Mouse (Mus musculus) 3T3-L1 (cell line): ENCODE measurements around the gene Tmem229b.
A peak's percentile ranks its signal among the peaks of the same experiment; 100 is the strongest.
"Not testable (repeated sequence)": the region's sequence is repeated elsewhere in the genome, so short reads cannot be mapped to it uniquely, and the experiment has no call there.

ENCODE experiments used
- DNase-seq: peaks from one replicate; pipeline ENCODE4 v3.0.0-alpha.2; 2015; ENCODE audit warnings: low read depth, low spot score

The Tmem229b gene

DNA sequence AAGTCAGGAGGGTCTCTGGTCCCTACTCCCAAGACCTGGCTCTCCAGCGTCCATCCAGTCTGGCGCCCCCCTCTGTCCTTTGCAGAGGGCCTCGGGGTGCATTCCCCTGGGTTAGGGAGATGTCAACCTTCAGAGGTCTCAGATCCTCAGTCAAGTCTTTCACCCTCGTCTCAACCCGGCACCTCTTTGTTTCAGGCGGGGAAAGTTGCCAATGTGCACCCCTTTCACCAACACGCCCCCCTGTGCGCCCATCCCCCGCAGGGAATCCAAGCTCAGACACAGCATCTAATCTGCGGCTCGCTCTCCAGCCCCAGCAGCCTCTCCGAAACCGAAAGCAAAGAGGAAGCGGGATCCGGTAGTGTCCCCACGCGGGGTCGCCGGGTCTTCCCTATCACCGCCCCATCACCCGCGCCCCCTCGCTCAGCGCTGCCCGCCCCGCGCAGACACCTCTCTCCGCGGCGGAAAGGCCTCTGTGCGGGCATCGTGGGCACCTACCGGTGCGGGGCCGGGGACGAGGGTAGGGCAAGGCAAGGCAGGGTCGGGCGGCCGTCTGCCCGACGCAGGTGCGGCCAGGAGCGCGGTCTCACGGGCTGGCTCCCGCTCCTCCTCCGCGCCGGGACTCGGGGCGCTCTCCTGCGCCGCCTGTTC, 825 bp downstream of the Tmem229b start:
- peak; percentile 28 for DNase-seq

DNA sequence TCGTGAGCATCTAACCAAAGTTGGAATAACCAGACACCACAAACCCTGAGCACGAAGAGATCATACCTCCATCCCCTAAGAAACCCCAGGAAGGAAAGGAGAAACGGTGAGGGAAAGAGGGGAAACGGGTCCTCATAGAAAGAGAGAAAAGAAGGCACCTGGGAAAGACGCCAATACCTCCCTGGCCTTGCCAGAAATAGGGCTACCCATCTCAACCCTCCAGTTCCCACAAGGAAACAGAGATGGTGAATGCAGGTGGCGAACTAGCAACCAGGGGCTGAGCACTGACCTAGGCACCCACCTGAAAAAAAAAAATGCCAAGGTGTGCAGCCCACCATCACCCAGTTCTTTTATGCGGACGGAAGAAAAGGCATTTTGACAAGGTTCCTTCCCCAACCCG, 1.4 kb downstream of the Tmem229b start:
- no peak for DNase-seq

DNA sequence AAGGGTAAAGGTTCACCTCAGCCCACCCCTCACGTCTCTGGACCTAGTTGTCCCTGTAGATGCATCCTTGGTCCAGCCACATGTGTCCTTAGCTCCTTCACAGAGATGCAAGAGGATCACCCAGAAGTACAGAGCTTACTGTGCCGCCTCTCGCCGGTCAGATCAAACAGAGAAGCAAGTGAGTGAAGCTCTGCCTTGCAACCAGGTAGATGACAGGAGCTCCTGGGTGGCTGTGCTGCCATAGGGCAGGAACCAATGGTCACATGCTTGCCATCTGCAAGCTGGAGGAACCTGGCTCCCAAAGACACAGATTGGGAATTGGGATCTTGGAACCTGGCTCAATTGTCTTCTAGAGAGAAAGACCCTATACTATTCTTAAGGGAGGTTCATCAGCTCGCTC, 2.0 kb downstream of the Tmem229b start:
- no peak for DNase-seq

DNA sequence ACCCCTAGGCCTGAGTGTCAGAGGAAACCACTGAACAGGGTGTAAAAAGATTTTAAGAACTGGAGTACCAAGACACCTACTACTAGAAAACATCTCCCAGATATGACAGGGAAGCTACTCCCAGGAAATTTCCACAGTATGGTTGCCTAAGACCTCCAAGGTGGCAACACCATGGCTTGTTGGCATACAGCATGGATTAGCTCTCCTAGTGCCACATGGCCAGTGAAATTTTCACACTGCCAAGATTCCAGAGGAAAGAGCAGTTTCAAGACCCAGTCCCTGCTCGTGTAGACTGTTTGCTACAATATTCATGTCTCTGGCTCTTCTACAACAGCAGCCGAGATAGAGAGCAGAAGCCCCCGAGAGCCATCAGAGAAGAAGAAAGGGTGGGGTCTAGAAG, 4.4 kb downstream of the Tmem229b start:
- DNase-seq: no peak

DNA sequence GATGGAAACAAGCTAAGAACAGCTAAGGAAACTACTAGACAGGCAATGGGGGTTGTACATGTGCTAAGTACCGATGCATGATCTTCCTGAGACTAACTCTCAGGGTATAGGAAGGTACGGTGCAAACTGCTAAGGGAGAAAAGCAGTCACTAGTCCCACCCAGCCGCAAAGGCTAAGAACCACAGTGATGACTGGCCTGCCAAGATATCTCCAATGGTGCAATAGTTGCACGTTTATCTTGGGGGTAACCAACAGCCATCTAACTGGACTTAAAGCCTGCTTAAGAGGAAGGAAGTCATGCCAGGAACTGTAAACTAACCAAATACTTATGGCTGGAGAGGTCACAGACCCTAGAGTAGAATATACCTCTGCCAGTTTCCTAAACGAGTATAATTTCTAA, 5.0 kb downstream of the Tmem229b start:
- DNase-seq: no peak

DNA sequence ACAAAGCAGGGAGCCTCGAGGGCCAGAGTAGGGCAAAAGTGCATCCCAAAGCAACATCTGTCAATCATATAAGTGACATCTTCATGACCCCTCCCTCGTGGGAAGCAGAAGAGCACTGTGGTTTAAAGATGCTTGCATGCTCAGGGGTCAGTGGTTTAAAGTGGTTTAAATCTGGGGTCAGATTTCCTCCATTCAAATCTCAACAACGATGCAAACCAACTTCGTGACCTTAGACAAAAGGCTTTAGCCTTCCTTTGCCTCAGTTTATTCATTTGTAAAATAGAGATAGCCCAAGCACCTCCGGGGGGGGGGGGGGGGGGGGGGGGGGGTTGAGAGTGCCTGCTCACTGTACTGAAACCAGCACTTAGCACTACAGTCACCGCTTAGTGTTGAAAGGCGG, 10.7 kb downstream of the Tmem229b start:
- no peak for DNase-seq

DNA sequence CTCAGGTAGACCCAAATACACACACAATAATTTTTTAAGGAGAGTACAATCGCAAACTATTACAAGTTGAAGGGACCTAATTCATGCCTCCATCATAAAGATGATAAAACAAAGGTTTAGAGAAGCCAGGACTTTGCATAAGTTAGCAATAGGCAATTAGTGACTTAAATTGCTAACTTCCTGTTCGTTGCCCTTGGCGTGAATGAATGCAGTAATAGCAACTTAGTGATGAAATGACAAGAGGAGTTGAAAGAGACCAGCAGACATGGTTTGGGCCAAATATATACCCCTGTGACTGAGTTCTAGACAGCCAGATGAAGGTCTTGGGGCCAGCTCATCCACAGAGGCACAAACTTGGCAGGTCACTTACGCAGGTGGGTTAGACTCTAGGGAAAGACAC, 11.2 kb downstream of the Tmem229b start:
- DNase-seq: no peak

DNA sequence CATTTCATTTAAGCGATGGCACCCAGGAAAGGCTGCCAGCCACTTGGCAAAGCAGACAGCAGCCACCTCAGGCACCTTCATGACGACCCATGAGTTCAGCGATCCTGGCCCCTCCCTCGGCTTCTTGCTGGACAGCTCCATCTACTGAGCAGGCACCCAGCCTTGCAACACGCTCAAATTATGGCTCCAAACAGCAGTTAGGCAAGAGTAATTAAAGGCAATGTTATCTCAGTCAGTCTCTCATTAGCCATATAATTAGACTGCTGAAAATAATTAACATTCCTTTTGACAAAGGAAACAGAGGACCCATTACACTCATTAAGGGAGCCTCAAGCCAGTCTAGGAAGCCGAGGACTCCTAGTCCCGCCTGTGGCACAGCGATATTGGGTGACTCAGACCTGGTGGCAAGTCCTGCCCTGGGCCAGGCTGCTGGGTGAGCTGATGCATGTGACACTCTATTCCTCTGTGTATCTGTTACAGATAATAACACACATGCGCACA, 19.8 kb downstream of the Tmem229b start:
- DNase-seq: no peak

DNA sequence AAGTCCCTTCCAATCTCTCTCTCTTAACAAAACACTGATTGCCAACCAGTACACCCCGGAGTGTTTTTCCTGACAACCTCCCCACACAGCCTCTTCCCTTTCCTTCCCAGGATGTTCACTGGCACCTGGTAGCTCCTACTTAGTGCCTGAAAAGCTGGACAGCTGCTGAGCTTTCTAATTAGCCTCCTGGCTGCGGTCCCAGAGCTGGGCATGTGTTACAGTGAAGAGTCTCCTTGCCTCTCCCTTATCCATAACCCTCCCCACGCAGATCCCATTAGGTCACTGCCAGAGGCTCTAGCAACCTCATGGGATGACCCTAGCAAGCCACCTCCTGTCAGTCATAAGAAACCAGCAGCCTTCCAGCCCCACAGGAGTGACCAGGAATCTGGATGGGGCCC, 23.4 kb downstream of the Tmem229b start:
- DNase-seq: peak; percentile 29

DNA sequence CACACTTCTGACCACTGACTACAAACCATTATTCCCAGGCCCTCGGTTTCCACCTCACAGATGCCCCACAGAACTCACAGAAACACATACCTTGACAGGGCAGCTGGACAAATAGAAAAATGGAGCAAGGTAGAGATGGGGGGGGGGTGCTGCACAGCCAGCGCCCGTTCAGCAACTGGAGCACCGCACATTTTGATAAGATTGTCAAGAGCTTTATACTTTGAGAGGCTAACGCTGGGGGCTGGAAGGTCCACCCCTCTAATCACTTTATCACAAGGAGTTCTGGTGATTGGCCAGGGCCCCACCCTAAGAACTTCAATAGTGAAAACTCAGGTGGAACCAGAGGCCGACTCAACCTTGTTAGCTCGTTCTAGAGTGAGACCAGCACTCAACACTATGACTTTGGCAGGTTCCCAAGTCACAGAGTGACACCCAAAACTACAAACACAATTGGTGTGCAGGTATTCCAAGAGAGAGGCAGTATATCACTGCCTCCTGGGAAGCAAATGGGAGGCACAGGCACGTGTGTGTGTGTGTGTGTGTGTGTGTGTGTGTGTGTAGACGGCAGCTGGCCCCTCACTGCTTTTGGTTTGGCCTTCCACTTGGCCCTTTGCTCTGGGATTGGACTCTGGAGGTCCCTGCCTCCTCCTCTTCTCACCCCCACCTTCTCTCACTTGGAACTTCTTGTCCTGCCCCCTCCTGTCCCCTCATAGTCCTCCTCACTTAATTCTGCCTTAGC, 24.0 kb downstream of the Tmem229b start:
- DNase-seq: no peak

DNA sequence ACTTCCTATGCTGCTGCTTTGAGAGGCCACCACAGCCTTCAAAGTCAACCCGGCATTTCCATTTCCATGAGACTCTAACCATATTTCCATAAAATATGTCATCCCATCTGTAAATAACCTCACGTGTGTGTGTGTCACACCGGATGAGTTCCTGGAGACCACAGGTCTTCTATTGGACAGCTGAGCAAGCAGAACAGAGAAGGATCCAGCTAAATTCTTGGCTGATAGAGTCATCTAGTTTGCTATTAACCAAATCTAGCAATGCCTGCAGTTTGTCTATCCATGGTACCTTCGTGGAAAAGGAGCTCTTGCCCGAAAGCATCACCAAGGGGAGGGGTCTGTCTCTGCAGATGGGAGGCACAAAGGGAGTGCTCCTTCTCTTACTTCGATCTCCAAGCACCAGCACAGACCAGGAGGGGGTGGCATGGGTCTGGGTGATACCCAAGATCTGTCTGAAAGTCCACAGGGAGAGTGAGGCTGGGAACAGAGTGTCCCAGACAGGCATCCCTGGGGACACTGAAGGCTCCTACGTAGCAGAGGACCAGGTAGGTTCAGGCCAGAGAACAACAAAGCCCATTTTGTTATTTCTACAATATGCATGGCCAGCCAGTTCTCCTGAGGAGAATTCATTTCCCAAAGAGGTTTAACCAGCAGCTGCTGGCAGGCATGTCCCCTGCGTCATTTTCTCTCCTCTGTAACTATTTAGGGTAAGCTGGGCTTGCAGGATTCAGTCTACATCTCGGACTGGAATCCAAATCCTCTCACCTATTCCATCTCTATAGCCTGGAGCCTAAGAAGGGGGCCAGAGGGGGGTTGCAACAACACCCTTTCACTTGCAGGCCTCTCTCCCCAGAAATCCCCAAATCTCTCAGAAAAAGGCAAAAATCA, 25.2 kb downstream of the Tmem229b start:
- peak; percentile 24 for DNase-seq

DNA sequence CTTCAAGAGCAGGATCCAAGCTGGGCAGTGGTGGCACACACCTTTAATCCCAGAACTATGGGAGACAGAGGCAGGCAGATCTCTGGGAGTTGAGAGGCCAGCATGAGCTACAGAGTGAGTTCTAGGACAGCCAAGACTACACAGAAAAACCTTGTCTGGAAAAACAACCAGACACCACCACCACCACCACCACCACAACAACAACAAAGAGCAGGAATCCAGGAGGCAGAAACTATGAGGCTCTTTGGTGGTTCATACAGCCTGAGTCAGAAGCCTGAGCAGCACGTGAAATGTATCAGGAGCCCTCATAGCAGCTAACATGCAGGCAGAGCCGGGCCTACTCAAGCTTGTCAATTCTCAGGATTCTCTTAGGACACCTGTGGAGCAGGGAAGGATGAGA, 26.3 kb downstream of the Tmem229b start:
- no peak for DNase-seq

DNA sequence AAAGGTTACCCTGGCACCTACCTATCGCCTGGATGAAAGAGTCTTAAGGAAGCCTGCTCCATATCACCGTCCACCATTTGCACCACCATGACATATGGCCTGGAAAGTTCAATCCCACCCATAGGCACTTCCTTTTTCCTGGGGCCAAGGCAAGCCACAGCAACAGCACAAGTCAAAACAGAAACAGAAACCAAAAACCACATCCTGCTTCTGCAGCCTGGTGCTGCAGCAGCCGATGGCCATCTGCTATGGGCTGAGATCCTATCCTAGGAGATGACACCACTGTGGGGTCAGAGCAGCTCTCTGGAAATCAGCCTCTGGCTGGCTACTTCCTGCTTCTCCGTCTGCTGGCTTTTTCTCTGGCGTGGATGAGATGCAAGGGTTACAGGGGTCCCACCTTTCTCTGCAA, 26.7 kb downstream of the Tmem229b start:
- peak; percentile 50 for DNase-seq

DNA sequence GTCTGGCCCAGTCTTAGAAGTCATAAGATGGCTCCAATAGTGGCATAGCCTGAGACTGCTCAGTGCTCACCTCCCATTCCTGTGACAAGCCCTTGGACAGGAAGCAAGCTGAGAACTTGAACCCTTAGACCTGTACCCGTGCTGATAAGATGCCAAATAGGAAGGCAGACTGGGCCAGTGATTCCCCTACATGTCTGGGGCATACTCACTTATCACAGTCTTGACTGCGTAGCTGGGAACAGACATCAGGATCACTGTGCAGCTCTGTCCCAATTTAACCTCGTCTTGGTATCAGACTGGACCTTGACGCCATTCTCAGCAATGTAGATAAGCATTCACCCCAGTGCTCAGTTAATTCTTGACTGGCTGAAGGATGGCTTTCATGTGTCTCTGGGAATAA, 29.9 kb downstream of the Tmem229b start:
- no peak for DNase-seq

DNA sequence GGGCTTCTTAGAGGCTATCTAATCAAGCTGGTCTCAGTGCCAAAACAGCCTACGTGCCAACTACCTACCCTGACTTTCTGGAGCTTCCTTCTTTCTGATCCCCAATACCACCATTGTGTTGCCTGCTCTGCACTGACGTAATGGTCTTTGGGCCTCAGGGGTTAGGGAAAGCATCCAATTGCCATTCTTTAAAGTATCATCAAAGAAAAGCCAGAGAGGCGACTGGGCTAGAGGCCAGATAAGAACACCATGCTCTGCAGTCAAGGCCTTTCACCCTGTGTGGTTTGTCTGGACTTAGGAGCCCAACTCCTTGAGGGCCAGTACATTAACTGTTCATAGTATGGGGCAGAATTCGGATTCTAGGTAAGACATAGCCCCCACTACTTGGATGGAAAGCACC, 30.3 kb downstream of the Tmem229b start:
- DNase-seq: no peak

DNA sequence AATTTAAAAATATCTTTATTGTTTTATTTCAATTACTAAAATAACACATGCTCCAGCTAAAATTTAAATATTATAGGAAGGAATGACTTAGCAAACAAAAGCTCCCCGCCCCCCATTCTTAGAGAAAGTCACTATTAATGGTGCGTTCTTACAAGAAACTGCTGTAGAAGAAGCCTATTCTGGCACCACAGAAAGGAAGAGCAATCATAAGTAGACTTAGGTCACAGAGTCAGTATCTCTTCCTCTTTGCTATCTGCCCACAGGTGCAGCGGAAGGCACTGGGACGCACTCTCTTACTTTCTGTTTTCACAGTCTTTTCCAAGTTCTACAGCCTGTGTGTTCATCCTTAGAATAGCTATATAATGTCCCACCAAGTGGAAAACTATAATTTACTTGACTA, 31.6 kb downstream of the Tmem229b start:
- no peak for DNase-seq

DNA sequence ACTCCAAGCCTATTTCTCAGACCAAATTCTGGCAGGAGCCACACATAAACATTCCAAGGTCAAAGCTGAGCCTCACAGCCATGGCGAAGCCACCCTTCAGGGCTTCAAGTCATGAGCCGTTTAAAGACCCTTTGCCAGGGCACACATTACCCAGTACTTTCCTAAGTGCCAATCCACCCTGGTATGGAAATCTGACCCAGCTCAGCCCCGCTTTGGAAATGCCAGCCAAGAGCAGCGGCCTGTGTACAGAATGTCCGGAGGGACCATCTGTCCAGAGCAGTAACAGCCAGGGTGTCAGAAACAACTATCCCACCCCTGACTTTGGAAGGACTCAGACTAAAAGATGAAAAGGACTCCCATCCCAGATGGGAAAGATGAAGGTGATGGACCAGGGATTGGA, 32.7 kb downstream of the Tmem229b start:
- no peak for DNase-seq

DNA sequence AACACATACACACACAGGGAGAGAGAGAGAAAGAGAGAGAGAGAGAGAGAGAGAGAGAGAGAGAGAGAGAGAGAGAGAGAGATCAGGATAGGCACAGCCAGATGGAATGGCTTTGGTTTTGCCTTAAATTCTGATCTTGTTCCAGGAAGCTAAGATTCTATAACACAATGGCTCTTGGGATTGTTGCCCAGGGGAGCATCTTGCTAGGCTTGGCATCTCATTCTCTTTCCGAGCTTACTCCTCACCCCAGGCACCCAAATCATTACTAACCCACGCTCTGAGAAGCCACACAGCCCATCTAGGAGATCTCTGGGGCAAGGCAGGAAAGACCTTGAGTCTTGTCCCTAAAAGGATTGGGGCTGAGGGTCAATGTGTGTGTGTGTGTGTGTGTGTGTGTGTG, 33.6 kb downstream of the Tmem229b start:
- no peak for DNase-seq

DNA sequence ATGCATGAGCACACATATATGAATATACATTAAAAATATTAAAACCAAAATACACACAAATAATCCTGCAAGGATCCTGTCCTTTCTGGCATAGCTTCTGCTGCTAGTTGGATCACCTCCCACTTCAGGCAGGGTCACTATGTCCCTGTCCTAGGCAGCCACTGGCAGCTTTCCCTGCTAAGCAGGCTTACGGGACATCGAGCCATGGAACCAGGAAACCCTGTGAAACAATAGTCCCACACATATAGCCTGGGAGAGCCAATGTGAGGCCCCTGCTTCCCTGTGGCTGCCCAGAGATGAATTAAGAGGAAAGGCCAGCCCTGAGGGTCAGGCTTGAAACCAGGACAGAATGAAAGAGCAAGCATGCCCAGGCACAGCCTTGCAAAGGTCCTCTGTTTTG, 35.8 kb downstream of the Tmem229b start:
- no peak for DNase-seq

DNA sequence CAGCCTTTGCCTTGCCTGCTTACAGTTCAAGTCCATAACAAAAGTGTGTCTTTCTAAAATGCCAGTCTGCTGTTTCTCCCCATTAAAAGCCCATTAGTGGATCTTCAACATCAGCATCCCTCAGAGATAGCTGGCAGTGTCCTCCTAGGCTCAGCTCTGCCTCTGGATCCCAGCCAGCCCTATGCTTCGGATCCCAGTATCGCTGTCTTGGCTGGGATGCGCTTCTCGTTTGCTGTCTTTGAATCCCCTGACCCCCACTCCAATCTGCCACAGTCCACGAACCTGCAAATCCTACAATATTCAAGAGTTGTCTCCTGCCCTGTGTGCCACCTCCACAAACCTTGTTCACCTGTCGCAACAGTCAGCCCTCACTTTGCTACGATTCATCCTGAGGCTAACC, 36.7 kb downstream of the Tmem229b start:
- no peak for DNase-seq

DNA sequence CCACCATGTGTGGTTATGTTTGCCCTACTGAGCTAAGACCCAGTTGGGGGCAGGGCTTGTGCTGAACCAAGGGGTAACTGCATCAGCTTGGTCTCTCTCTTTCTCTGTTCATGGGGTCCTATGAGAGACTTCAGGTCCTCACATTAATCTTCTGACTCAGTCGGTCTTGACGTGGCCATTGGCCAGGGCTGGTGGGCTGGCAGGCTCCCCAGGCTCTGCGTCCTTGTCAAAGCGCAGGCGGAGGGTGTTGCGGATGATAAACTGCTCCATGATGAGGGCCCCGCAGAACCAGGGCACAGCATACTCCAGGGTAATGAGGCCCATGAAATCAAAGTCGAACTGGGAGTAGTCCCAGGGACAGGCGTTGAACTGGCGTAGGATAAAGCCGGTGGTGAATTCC, 42.9 kb downstream of the Tmem229b start:
- not testable (repeated sequence) for DNase-seq

DNA sequence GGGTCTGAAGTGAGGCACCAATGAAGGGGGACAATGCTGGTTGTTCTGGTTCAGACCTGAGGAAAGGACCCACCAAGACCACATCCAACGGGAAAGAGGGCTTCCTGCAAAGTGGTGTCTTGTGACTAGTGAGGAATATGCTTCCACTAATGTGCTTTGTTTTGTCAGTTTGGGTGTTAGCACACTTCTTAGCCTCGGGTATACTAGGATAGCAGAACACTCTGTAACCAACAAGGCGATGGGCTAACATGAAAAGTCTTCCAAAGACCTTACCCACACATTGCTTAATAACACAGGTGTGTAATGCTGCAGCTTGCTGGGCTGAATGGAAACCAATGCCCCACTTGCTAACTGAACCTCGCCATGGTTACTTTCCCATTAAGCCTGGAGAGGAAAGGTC, 51.0 kb downstream of the Tmem229b start:
- DNase-seq: no peak
